Mouse (Mus musculus): Measurements from ENCODE around the gene Shq1.

Gene Shq1

GRCm38 (mm10) chr6:100601634-100602033, 69.3 kb downstream of the Shq1 start:
- no peak for DNase-seq (ENCODE audit: low spot score)

GRCm38 (mm10) chr6:100593857-100594256, 77.1 kb downstream of the Shq1 start:
- no peak for DNase-seq (ENCODE audit: low spot score)

GRCm38 (mm10) chr6:100592991-100593390, 78.0 kb downstream of the Shq1 start:
- no peak for DNase-seq (ENCODE audit: low spot score)

GRCm38 (mm10) chr6:100590602-100591001, 80.4 kb downstream of the Shq1 start:
- no peak for DNase-seq (ENCODE audit: low spot score)

GRCm38 (mm10) chr6:100588876-100589275, 82.1 kb downstream of the Shq1 start:
- DNase-seq (ENCODE audit: low spot score), result no peak

GRCm38 (mm10) chr6:100586758-100587157, 84.2 kb downstream of the Shq1 start:
- no peak for DNase-seq (ENCODE audit: low spot score)

GRCm38 (mm10) chr6:100581951-100582350, 89.0 kb downstream of the Shq1 start:
- DNase-seq (ENCODE audit: low spot score), result no peak

- DNase-seq (ENCODE audit: low spot score), result no peak
Observed at GRCm38 (mm10) chr6:100581056-100581455, 89.9 kb downstream of the Shq1 start.

- no peak for DNase-seq (ENCODE audit: low spot score)
Observed at GRCm38 (mm10) chr6:100577590-100577989, 93.4 kb downstream of the Shq1 start.

- no peak for DNase-seq (ENCODE audit: low spot score)
Observed at GRCm38 (mm10) chr6:100576171-100576570, 94.8 kb downstream of the Shq1 start.

- DNase-seq (ENCODE audit: low spot score), result no peak
Observed at GRCm38 (mm10) chr6:100566774-100567173, 104.2 kb downstream of the Shq1 start.

- DNase-seq (ENCODE audit: low spot score), result no peak
Observed at GRCm38 (mm10) chr6:100564516-100564915, 106.4 kb downstream of the Shq1 start.

GRCm38 (mm10) chr6:100563552-100564341, 107.2 kb downstream of the Shq1 start:
- DNase-seq (ENCODE audit: low spot score), result peak; percentile 37

- no peak for DNase-seq (ENCODE audit: low spot score)
Observed at GRCm38 (mm10) chr6:100562719-100563551, 108.0 kb downstream of the Shq1 start.

GRCm38 (mm10) chr6:100558057-100558456, 112.9 kb downstream of the Shq1 start:
- DNase-seq (ENCODE audit: low spot score), result no peak

GRCm38 (mm10) chr6:100542154-100542997, 128.6 kb downstream of the Shq1 start:
- DNase-seq (ENCODE audit: low spot score), result no peak

GRCm38 (mm10) chr6:100539698-100540097, 131.3 kb downstream of the Shq1 start:
- DNase-seq (ENCODE audit: low spot score), result no peak

GRCm38 (mm10) chr6:100538570-100538969, 132.4 kb downstream of the Shq1 start:
- no peak for DNase-seq (ENCODE audit: low spot score)

GRCm38 (mm10) chr6:100537987-100538386, 133.0 kb downstream of the Shq1 start:
- no peak for DNase-seq (ENCODE audit: low spot score)

GRCm38 (mm10) chr6:100537042-100537441, 133.9 kb downstream of the Shq1 start:
- DNase-seq (ENCODE audit: low spot score), result no peak

- DNase-seq (ENCODE audit: low spot score), result no peak
Observed at GRCm38 (mm10) chr6:100533364-100533763, 137.6 kb downstream of the Shq1 start.

GRCm38 (mm10) chr6:100532326-100532725, 138.6 kb downstream of the Shq1 start:
- DNase-seq (ENCODE audit: low spot score), result no peak
